Mouse (Mus musculus) bone marrow, adult 2 months (tissue): Measurements from ENCODE around the gene Rxfp3.

Experiments used
- CTCF ChIP-seq: fragments of 200-500 bp; IDR thresholded peaks from 2 replicates; pipeline ENCODE4 v1.5.1; 2011; ENCODE audit warnings: low read length, control low read depth; ENCODE audit not compliant: control insufficient read depth, insufficient read depth
- POLR2A ChIP-seq: fragments of 200-500 bp; IDR thresholded peaks from 2 replicates; pipeline ENCODE4 v1.6.1; 2011; ENCODE audit warnings: low read depth, mild to moderate bottlenecking, control low read depth, low read length, borderline replicate concordance; ENCODE audit not compliant: control insufficient read depth

DNA sequence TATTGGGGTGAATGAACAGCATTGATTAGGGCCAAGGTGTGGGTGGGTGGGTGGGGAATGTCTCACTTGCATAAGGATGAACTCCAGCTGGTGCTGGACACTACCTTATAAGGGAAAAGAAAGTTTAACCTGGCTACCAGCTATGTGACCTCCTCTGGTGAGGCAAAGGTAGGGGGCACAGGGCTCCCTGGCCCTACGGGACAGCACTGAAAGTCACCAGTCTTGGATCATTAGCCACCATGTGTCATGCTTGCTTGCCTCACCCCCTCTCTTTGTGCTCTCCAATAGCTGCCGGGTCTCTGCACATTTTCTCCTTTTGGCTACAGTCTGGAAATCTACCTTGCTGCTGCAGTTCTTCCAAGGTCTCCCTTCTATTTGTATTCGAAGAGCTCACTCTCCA lies 7.6 kb downstream of the Rxfp3 start:
- TF ChIP-seq POLR2A: no peak
- TF ChIP-seq CTCF: no peak
